Mouse (Mus musculus) adrenal gland, adult 18-20 months (tissue): ENCODE data around the gene Litaf. TPM values are rescaled to one million over a fixed set of nuclear protein-coding genes. Genes with fewer than 3 reads are reported as not detected.

Experiments
- DNase-seq, 2 experiments: peaks; one replicate each; pipeline ENCODE4 v3.0.0; 2021 to 2022; ENCODE audit warnings: low spot score in 2 of 2
- total RNA-seq, 2 experiments: library from RNA; stranded (reverse); gene quantifications; 1 replicate in 1 of 2; 2 replicates in 1 of 2; pipeline ENCODE4 v1.2.3; 2021

Litaf gene
- total RNA-seq, 2 experiments from 2014 or later: 48.5 to 56.4 TPM

GRCm38 (mm10) chr16:11068666-11069065, 2.7 kb upstream of the Litaf start:
- DNase-seq: no peak

DNA sequence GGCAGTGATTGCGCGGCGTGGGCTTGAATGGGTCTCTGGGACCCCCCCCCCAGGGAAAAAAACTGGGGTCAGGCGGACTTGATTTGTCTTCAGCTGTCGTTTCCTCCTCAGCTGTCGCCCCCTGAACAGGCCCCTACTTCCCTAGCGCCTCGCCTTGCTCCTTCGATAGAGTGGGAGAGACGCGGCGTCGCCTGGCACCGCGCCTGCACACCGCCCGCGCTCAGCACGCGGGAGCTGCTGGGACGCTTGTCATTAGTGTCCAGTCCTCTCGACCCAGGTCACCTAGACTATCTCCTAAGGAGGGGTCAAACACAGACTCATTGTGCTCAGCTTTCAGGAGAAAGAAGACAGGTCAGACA, 855 bp upstream of the Litaf start:
- peak; percentile 38 to 61 for DNase-seq

DNA sequence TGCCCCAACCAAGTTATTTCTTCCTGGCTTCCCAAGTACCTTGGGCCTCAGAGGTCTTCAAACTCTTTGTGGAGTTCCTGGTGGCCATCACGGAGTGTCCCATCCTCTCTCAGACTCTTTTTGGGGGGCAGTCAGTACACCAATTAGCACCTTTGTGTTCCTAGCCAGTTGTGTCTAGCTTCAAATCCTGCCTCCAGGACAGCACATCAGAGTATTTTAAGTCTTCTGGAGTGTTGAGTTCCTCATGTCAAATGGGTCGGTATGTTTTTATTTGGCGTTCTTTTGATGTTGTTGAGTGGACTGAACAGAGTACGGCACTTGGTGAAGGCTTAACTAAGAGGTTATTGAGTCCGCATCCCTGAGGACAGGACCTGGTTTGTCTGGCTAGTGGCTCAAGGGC, 526 bp downstream of the Litaf start:
- no peak for DNase-seq

- DNase-seq: no peak
These were observed 1.2 kb downstream of the Litaf start for GRCm38 (mm10) chr16:11064742-11065141.

DNA sequence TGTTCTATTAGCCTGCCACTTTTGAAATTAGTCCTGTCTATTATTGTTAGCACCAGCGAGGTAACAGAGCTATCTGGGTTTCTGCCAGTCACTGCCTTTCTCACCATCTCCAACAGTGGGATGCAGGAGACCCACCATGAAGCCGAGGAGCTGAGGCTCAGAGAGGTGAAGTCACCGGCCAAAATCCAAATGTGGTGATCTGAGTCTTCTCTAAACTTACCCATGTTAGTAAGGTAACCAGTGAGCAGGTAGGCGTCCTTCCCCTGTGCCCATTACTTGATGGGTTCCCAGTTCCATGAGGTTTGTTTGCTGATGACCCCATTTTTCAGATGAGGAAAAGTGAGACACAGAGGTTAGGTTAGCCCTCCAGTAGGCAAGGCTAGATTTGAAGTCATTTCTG, 1.6 kb downstream of the Litaf start:
- DNase-seq: no peak

GRCm38 (mm10) chr16:11062794-11063721, 2.9 kb downstream of the Litaf start:
- peak; percentile 48 to 70 for DNase-seq

DNA sequence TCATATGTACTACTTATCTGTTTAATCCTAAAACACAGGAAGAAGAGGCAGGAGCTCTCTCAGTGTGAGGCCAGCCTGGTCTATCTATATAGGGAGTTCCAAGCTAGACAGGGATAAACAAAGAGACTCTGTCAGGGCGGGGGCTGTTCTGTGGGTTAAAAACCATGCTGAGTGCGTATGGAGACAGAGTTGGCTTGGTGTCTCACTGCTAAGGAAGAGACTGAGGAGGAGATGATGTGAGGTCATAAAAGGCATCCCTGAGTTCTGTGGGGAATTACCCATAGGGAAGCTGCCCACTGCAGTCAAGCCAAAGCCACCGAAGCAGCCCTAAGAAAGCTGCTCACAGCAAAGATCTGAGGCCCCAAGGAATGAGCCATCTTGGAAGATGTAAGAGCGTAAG, 5.3 kb downstream of the Litaf start, which contains the start of gene Snn:
Gene Snn (plus strand): TSS at position 301 of the 400 bp plus-strand sequence.
- DNase-seq: no peak

DNA sequence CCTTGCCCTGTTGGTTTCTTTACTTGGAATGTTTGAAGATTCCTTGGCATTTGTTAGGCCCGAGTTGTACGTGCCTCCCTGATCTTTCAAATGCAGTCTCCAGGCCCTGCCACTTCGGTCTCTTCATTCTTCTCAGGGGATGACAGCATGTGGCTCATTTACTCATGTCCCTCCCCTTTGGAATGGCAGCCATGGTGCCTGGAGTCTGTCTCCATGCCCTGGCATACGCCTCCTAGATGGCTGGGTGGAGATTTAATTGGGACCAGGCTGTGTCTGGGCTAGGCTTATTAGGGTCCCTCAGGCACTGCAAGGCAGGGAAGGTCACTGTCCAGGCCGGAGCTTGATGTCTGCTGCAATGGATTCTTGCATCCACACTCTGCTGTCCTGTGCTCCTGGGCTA, 10.0 kb downstream of the Litaf start:
- no peak for DNase-seq

DNA sequence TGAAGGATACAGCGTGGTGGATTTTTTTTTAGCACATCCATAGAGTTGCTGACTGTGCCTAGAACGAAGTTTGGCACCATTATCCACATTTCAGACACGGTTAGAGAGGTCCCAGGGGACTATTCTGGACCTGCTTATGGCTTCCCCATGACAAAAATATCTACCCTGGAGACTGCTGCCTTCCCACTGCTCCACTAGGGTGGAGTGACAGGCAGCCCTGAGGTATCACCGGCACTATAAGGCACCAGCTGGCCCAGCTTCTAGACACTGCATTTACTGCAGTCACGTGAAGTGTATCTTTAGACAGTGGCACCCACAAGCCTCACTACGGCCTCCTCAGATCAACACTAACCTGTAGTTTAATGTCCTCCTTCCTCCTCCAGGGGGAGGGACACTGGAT, 11.1 kb downstream of the Litaf start:
- no peak for DNase-seq

GRCm38 (mm10) chr16:11054409-11054808, 11.5 kb downstream of the Litaf start:
- no peak for DNase-seq

DNA sequence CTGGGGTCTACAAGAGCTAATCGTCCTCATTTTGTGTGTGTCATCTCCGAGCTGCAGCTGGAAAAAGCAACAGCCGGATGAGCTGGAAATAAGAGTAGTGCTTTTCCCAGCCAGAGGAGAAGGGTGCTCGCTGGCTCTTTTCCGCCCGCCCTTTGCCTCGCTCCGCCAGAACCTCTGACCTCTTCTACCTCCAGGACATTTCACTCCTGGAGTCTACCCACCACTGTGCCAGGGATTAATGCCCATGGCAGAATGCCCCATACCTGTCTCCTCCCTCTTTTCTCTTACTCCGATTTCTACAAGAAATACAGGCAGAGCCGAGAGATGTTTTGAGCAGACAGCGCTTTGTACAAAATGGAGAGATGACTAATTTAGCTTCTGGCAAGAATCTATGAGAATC, 14.8 kb downstream of the Litaf start:
- DNase-seq: no peak

DNA sequence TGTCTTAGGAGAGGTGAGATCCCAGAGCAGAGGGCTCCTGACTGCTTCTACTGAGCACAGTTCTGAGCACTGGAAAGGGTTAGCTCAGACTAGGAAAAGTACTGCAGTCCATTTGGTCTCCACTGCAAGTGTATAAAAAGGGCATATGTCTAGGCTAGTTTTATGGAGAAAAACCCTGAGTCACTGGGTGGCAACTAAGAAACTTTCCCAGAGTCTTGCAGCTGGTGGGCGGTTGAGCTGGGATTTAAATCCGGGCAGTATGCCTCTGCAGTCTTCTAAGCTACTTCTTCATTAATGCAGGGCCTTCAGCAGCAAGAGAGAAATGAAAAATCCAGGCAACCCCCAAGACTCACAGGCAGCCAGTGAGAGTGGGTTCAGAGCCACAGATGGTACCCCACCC, 15.7 kb downstream of the Litaf start:
- DNase-seq: no peak

- DNase-seq: no peak
These were observed 18.8 kb downstream of the Litaf start for GRCm38 (mm10) chr16:11047130-11047529.

- DNase-seq: no peak
These were observed 19.5 kb downstream of the Litaf start for GRCm38 (mm10) chr16:11046437-11046836.

- DNase-seq: no peak
These were observed 22.7 kb downstream of the Litaf start for GRCm38 (mm10) chr16:11043239-11043638.

DNA sequence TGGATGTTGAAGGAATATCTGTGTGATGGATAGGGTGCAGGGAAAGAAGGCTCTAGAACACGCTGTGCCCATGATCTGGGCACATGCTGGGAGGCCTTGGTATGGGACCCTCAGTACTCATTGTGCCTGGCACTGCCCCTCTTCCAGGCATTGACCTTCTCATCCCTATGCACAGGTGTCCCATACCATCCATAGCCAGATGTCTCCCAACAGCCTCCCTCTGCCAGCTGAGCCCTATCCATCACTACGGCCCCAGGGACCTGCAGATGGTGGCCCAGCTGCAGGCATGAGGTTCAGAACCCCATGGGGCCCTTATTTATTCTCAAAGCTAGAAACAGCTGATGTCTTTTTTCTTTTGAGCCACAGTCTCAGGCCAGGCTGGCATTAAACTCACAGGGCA, 25.4 kb downstream of the Litaf start:
- no peak for DNase-seq

DNA sequence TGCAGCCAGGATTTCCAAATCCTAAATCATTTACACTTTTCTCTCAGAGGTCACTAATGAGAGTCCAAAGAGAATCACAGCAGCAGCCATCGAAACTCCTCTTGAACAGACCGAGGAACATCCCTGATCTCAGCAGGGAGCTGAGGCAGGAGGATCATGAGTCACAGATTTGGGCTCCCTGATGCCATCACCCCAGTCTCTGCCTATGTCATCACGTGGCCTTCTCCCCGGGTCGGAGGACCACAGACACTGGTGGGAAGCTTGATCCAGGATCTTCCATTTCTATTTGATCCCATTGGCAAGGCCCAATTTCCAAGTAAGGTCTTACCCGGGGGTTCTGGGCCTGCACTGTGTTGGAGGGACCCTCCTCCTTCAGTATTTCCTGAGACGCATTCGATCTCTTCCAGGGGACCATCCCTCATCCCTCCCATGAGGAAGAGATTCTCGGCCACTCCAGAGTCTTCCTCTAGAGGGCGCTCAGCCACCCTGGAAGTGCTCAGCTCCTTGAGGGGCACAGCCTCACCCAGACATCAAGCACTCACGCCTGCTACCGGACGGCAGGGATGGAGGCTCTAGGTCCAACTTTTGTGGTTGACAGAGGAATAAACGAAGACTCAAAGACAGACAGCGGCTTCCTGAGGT, 30.0 kb downstream of the Litaf start:
- peak; percentile 61 to 75 for DNase-seq

DNA sequence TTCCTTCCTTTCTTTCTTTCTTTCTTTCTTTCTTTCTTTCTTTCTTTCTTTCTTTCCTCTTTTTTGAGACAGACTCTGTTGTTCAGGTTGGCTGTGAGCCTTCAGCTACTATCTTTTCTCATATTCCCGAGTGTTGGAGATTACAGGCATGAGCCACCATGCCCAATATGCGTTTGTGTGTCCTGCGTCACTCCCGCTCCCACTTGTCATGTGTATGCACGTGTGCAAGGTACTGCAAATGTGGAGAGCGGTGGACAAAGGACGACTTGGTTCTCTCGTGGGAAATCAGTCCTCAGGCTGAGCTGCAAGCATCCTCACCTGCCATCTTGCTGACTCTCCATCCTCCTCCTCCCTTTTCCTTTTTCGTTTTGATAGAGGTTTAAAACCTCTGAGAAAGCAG, 30.7 kb downstream of the Litaf start:
- DNase-seq: no peak

GRCm38 (mm10) chr16:11034193-11034803, 31.7 kb downstream of the Litaf start:
- peak; percentile 80 to 85 for DNase-seq

- DNase-seq: no peak
These were observed 34.6 kb downstream of the Litaf start for GRCm38 (mm10) chr16:11031320-11031719.

GRCm38 (mm10) chr16:11030844-11031243, 35.1 kb downstream of the Litaf start:
- DNase-seq: no peak

DNA sequence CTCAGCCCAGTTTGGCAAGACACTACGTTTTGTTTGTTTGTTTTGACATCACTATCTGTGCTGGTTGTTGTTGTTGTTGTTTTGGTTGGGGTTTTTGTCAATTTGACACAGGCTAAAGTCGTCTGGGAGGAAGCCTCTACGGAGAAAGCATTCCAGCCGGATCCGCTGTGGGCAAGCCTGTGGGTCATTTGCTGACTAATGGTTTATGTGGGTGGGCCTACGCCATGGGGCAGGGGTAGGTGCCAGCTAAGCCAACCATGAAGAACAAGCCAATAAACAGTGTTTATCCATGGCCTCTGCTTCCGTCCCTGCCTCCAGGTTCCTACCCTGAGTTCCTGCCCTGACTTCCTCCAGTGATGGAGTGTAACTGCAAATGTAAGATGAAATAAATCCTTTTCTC, 37.8 kb downstream of the Litaf start:
- no peak for DNase-seq
